Mouse (Mus musculus) heart, adult 2 months (tissue): ENCODE results near the gene Ccdc148. TPM values are rescaled to one million over a fixed set of nuclear protein-coding genes. Genes with fewer than 3 reads are reported as not detected.

ENCODE experiments used
- DNase-seq, 2 experiments: peaks; one replicate each; pipeline ENCODE4 v3.0.0; 2021
- H3K27ac ChIP-seq: fragments of 200-600 bp; 2 replicates; pipeline ENCODE4 v1.8.1; 2022
- H3K27me3 ChIP-seq: fragments of 200-500 bp; 2 replicates; pipeline ENCODE4 v1.6.1; 2012; ENCODE audit warnings: mild to moderate bottlenecking, low read length, inconsistent platforms, mixed read lengths; ENCODE audit not compliant: control insufficient read depth, insufficient read depth
- H3K36me3 ChIP-seq: fragments of 200-500 bp; 2 replicates; pipeline ENCODE4 v1.6.1; 2012; ENCODE audit warnings: low read length, inconsistent platforms; ENCODE audit not compliant: control insufficient read depth, insufficient read depth
- H3K4me1 ChIP-seq: fragments of 200-500 bp; 2 replicates; pipeline ENCODE4 v1.6.1; 2011; ENCODE audit warnings: low read length; ENCODE audit not compliant: control insufficient read depth, insufficient read depth
- H3K4me3 ChIP-seq: fragments of 200-600 bp; 2 replicates; pipeline ENCODE4 v1.8.1; 2022
- H3K79me2 ChIP-seq: fragments of 200-500 bp; replicated peaks from 2 replicates; pipeline ENCODE4 v1.6.1; 2012; ENCODE audit warnings: mild to moderate bottlenecking, inconsistent platforms, low read length, moderate library complexity, mixed read lengths; ENCODE audit not compliant: control insufficient read depth, insufficient read depth
- H3K9ac ChIP-seq: fragments of 200-500 bp; 2 replicates; pipeline ENCODE4 v1.6.1; 2012; ENCODE audit warnings: low read depth, mild to moderate bottlenecking, control low read depth, inconsistent platforms, low read length, mixed read lengths
- CTCF ChIP-seq: fragments of 200-600 bp; IDR thresholded peaks from 2 replicates; pipeline ENCODE4 v1.8.1; 2022; ENCODE audit warnings: antibody characterized with exemption, mild to moderate bottlenecking, moderate library complexity
- EP300 ChIP-seq: fragments of 200-500 bp; IDR thresholded peaks from 2 replicates; pipeline ENCODE4 v1.6.1; 2011; ENCODE audit warnings: low read depth, low read length, control low read depth; ENCODE audit not compliant: insufficient read depth
- POLR2A ChIP-seq: fragments of 200-500 bp; IDR thresholded peaks from 2 replicates; pipeline ENCODE4 v1.6.1; 2011; ENCODE audit warnings: mild to moderate bottlenecking, low read depth, low read length, control low read depth; ENCODE audit not compliant: insufficient read depth
- WGBS: fragments of 180-500 bp; shearing (Covaris S2); methylation state at CpG from one replicate; pipeline ENCODE4 v1.1.7; 2018; 5-methylcytosine and 5-hydroxymethylcytosine counted together
- intact Hi-C: fragments of 180-260 bp; cut with DNase I; formaldehyde crosslinking; loops from one replicate; pipeline ENCODE4 v1.15.1; 2025
- polyA plus RNA-seq: library from polyadenylated mRNA; depleted of rRNA; stranded (reverse); fragments of >200 nt; gene quantifications from 2 replicates; pipeline ENCODE4 v1.2.3, GENCODE M21; 2012
- total RNA-seq, 2 experiments: library from RNA; stranded (reverse); gene quantifications; 2 replicates each; pipeline ENCODE4 v1.2.3; 2021

Gene Ccdc148
- total and polyA plus RNA-seq, 3 experiments: 0.10 to 0.93 (median 0.60) TPM

GRCm38 (mm10) chr2:58912339-58912738 lies 248.1 kb downstream of the Ccdc148 start:
- no peak overlapping the region for H3K27ac ChIP-seq
- H3K4me1 ChIP-seq: no peaks in the 10 kb centered on the region
- no peaks in the 10 kb centered on the region for H3K36me3 ChIP-seq
- TF ChIP-seq CTCF: no peak
- TF ChIP-seq POLR2A: no peak
- TF ChIP-seq EP300: no peak
- H3K27me3 ChIP-seq: no peaks in the 10 kb centered on the region
- intact Hi-C loops: no loop called here
- no peak overlapping the region for H3K9ac ChIP-seq
- no peaks in the 10 kb centered on the region for H3K79me2 ChIP-seq
- no peak for DNase-seq
- 93% methylated on average over 9 of the region's 9 CpGs for WGBS
- H3K4me3 ChIP-seq: no peak overlapping the region

DNA sequence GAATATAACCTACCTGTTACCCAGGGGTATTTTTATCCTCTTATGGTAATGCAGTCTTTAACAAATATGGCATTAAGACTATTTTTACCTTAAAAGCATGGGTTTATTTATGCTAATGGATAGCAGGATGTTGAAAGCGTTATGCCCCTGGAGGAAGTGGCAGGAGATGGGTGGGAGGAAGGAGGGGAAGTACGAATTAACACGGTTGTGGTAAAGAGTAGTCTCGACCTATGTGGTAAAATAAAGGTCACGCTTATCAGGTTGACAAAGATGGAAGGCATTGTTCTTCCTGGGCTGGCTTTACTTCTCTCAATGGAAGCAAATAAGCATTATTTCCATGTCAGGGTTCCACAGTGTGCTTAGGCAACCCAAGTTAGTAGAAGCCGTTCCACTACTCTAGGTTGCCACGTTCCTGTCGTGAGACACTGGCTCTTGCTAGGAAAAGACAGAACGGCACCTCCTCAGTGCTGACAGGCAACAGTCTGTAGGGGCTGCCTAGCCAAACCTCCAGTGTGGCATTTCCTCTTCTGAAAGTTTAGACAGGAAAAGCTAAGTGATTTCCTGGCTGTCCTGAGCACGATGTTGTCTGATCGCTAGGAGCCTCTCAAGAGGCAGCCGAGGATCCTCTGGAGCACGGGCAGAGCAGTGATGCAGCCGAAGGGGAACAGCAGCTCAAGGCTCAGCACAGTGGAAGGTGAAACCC lies 253.5 kb downstream of the Ccdc148 start:
- Histone ChIP-seq H3K4me1 (peaks cover 1% of the 10 kb centered on the region), H3K9ac (no peak overlapping the region), H3K27ac (no peak overlapping the region), H3K36me3 (no peaks in the 10 kb centered on the region), H3K79me2 (no peaks in the 10 kb centered on the region), H3K4me3 (peak overlapping the region; percentile 12; the same call in 1 of the 2 replicates), H3K27me3 (no peaks in the 10 kb centered on the region)
- DNase-seq: peak in 1 of 2 experiments; percentile 10
- WGBS: 13% methylated on average over 14 of the region's 14 CpGs
- intact Hi-C loops: no loop called here
- no peak for TF ChIP-seq CTCF
- no peak for TF ChIP-seq POLR2A
- TF ChIP-seq EP300: no peak

DNA sequence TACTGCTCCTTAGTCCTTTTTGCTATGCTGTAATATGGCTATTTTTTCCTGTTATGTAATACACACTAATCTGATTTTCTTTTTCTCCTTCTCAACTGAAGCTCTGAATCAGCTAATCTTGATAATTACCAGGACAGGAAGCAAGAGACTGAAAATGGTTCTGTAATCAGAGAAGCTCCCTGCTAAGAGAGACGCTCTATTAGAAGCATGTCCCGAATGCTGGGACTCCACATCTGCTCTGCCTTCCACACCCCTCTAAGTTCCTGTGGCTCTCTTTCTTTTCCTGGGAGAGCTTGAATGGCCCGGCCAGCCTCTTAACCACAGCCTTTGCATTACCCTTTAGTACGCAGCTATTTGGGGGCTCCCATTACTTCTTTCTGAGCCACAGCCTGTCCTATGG lies 255.4 kb downstream of the Ccdc148 start:
- H3K4me3 ChIP-seq: no peak overlapping the region
- TF ChIP-seq POLR2A (no peak), CTCF (no peak), EP300 (no peak)
- no peak overlapping the region for H3K27ac ChIP-seq
- H3K27me3 ChIP-seq: no peaks in the 10 kb centered on the region
- no peak for DNase-seq
- no peaks in the 10 kb centered on the region for H3K36me3 ChIP-seq
- 61% methylated on average over 4 of the region's 4 CpGs for WGBS
- H3K9ac ChIP-seq: no peak overlapping the region
- intact Hi-C loops: no loop called here
- H3K4me1 ChIP-seq: peaks cover 1% of the 10 kb centered on the region
- no peaks in the 10 kb centered on the region for H3K79me2 ChIP-seq

GRCm38 (mm10) chr2:58879876-58880275 lies 280.6 kb downstream of the Ccdc148 start:
- intact Hi-C loops: no loop called here
- H3K4me3 ChIP-seq: no peak overlapping the region
- no peak overlapping the region for H3K9ac ChIP-seq
- H3K79me2 ChIP-seq: no peaks in the 10 kb centered on the region
- no peak overlapping the region for H3K27ac ChIP-seq
- no peaks in the 10 kb centered on the region for H3K36me3 ChIP-seq
- H3K4me1 ChIP-seq: no peaks in the 10 kb centered on the region
- WGBS: 54% methylated on average over 3 of the region's 3 CpGs
- H3K27me3 ChIP-seq: no peaks in the 10 kb centered on the region; the same call in 1 of the 2 replicates
- TF ChIP-seq EP300 (no peak), CTCF (no peak), POLR2A (no peak)
- DNase-seq: no peak

GRCm38 (mm10) chr2:58859134-58859533 lies 301.3 kb downstream of the Ccdc148 start, which contains the start of gene Gm11099:
Gm11099 (plus strand) TSS chr2:58859434.
- H3K9ac ChIP-seq: no peak within 1 kb of the TSS
- WGBS: 84% methylated on average over 5 of the region's 5 CpGs
- no peak within 1 kb of the TSS for H3K4me3 ChIP-seq
- intact Hi-C loops: no loop called here
- H3K4me1 ChIP-seq: no peaks in the 10 kb centered on the region
- H3K27ac ChIP-seq: no peak within 1 kb of the TSS
- DNase-seq: no peak
- H3K79me2 ChIP-seq: no peaks in the 10 kb centered on the region
- no peak for TF ChIP-seq CTCF
- no peak for TF ChIP-seq POLR2A
- no peak for TF ChIP-seq EP300
- no peaks in the 10 kb centered on the region for H3K36me3 ChIP-seq
- no peaks in the 10 kb centered on the region for H3K27me3 ChIP-seq

- H3K9ac ChIP-seq: no peak overlapping the region
- no peaks in the 10 kb centered on the region for H3K36me3 ChIP-seq
- H3K79me2 ChIP-seq: no peaks in the 10 kb centered on the region
- intact Hi-C loops: no loop called here
- H3K27me3 ChIP-seq: no peaks in the 10 kb centered on the region
- no peak overlapping the region for H3K4me3 ChIP-seq
- H3K27ac ChIP-seq: no peak overlapping the region
- DNase-seq: no peak
- 40% methylated on average over 10 of the region's 10 CpGs for WGBS
- no peaks in the 10 kb centered on the region for H3K4me1 ChIP-seq
- no peak for TF ChIP-seq EP300
- no peak for TF ChIP-seq CTCF
- TF ChIP-seq POLR2A: no peak
Observed at GRCm38 (mm10) chr2:58844499-58844898, 316.0 kb downstream of the Ccdc148 start.
